Mouse (Mus musculus) 416B (cell line): ENCODE data around the gene Pou2f1.
"Not testable (repeated sequence)": the region's sequence is repeated elsewhere in the genome, so short reads cannot be mapped to it uniquely, and the experiment has no call there.

Experiments
- DNase-seq: peaks from one replicate; pipeline ENCODE4 v3.0.0; 2011; ENCODE audit warnings: low read depth

The Pou2f1 gene

DNA sequence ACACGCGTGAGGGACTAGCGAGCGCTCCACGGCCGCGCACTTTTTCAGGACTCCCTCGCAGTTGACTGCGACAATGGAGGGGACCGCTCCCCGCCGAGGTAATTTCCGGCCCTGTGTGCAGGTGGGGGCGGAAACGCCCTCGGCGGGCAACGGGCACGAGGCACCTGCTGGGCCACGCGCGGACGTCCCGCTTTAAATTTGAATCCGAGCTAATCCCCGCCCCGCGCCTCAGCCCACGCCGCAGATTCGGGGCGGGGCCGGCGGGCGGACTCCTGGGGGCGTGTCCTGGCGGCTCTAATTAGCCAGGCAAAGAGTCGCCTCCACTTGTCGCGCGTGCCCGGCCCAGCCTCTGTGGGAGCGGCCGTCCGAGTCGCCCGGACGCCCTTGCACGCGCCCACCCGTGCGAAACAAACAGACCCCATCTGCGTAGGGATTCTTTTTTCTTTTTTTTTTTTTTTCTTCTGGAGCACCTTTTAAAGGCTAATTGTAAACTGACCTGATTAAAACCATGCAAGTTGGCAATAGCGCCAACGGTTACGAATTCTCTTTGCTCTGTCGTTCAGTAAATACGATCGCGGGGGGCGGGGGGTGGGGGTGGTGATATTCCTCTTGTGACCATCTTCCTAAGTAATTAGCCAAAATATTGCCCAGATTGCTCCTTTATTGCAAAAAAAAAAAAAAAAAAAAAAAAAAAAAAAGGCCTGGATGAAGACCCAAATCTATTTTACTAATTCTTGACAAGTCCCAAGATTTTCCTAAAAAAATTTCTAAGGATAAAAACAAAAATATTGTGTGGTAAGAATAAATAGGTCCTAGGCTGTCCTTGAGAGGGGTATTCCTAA lies 924 bp upstream of the Pou2f1 start:
- DNase-seq, result peak; percentile 93

DNA sequence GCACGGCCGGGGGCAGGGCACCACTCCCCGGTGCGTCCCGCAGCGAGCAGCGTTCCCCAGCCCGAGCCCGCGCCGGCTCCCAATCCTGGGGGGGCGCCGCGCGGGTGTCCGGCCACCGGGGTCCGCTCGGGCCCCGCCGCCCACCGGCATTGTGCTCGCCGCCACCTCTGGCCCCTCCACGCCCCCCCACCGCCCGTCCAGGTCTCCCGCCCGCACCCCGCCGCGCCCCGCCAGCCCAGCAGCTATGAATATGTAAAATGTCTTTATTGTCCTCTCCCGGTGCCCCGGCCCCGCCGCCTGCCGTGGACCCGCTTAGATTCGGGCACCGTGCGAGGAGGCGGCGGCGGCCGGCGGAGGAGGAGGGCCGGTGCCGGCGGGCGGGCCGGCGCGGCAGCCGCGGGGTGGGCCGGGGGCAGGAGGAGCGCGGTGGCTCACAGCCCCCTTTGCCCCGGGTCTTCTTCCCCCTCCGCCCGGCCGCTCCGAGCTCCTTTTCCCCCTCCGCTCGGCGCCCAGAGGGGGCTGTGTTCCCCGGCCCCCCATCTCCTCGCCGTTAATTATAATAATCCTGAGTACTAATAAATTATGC lies 481 bp downstream of the Pou2f1 start:
- no peak for DNase-seq

DNA sequence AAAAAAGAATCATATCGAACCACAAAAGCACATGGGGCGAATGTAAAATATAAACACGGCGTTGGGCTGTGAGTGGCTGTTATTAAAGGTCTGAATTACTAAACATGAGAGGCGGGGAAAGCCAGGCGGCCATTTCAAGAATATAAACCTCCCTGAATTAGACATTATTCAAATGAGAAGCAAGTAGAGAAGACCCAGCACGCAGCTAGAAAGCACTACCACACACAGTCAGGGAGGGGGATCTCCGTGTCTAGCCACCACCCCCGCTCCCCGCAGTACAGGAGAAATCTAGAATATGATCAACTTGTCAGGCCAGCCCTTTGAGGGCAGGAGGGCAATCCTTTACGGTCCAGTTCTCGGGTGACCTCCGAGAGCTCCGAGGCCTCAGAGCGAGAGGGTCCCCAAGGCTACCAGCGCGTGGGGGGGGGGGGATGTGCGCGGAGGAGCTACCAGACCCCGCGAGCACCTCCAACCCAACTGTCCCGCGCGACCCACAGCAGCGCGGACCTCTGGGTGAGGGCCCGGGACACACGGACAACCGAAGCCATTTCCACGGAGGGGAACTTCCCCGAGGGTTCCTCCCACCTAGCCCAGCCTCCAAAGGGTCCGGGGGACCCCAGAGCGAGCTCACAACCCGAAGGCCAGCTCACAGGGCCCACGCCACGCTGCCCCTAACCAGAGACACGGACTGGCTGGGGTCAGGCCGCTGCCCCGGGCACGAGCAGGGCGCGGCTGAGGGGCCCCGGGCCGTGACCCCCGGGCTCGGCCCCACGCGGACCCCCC lies 1.2 kb downstream of the Pou2f1 start:
- peak; percentile 82 for DNase-seq

DNA sequence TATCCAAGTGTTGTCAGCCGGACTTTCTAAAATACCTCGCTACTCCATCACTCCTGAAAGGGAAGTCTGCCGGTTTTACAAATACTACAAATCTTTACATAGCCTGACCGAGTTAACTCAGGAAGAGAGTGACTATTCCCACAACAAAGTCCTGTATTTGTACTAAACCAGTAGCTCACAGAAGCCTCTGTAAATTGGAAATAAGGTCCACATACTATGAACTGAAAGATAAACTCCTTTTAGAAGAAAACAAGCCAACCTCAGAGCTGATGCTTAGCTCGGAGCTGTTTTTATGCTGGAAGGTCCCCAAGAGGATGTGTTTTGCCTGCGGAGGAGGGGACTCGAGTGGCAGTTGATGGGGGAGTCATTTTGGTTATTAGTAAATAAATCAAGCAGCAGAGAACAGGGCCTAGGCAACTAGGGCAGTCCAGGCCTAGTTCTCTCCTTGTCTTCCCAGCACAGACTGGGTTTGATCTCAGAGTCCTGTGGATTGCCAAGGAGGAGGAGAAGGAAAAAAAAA lies 1.8 kb downstream of the Pou2f1 start:
- DNase-seq, result no peak

DNA sequence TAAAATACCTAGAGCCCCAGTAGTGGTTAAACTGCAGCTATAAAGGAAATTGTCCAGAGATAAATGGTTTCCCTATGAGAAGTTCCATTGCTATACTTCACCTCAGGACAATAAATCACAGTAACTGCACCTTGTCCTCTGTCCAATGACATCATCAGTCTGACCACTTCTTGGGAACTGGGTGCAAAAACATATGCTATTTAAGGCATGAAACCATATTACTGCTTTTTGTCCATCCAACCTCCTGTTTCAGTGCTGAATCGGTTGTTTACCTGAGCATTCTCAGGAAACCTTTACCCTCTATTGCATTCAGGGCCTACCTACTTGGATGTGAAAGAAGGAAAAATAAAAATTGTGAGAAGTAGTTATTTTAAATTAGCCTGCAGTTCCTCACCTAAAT lies 2.8 kb downstream of the Pou2f1 start:
- no peak for DNase-seq

DNA sequence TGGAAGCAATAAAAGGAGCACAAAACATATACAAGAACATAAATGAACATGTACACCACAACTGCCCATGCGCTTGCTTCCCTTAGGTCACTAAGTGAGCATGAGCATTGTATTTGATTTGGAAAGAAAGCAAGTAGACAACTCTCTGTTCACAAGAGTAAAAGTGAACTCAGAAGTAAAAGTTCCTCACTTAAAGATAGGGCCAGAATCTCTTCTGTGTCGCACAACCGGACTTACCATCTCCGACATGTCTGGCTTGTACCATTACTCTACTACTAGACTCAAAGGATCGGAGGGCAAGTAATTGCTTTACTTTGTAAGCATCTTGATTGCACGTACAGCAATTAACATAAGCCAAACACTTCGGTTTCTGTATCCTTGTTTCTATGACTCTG lies 6.8 kb downstream of the Pou2f1 start:
- DNase-seq, result no peak

DNA sequence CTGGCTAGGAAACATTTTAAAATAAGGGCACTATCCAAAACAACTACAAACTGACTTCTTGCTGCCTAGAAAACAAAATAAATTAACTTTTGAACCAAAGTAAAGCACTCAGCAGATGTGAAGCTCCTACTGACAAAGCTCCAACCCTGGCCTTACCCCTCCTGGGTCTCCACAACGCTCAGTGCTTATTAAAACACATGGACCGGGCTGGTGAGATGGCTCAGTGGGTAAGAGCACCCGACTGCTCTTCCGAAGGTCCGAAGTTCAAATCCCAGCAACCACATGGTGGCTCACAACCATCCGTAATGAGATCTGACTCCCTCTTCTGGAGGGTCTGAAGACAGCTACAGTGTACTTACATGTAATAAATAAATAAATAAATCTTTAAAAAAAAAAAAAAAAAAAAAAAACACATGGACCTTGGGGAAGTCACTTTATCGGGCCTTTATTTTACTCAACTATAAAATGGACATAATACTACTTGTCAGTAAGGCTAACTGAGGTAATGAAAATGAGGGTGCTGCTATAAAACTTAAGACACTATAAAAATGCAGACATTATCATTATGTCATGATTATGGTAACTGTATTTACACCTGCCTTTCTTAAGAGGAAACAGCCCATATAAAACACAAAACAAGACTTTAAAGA lies 7.3 kb downstream of the Pou2f1 start:
- DNase-seq, result not testable (repeated sequence)

DNA sequence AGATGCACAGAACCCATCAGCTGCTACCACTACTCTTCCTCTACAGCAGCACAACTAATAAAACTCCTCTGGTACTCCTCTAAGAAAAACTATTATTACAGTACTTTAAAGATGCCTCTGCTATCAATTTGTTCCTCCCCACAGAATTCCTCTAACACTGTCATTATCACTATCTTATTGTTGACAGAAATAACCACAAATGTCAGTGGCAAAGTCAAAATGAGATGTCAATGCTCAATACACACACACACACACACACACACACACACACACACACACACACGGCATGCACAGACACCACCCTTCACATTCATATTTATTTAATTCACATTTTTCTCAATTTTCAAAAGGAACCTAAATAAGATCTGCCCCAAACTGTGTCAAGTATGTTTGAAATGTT lies 8.2 kb downstream of the Pou2f1 start:
- DNase-seq, result no peak

DNA sequence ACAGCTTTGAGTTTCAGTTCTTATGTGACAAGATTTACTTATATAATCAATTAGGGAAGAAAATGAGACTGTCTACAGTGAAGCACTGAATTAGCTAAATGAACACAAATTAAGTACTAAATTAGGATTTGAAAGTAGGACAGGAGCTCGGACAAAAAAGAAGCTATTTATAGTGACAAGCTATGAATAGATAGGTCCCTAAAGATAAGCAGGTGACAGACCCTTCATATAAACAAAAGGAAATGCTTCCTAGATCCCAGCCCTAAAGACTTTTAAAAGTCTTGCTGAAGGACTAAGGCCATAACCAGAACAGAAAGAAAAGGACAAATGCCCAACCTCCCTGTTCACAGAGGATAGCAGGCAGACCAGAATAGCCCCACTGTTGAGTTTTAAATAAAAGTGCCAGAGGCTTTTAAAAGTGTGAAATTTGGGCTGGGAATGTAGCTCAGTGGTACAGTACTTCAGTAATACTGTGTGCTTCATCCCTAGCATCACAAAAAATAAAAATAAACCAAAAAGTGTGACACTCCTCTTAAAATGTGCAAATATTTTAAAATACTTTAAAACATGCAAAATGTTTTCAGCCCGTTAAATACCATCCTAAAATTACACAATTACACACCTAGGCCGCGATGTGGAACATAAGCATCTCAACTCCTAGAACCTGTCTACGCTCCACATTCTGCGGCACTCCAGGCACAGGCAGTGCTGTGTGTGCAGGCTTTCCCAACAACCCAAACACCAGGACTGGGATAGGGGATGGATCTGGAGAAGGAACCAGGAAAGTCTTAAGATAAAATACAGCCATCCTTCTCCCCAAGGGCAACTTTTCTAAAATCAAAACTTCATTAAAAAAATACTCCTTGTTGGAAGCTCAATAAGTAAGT lies 9.0 kb downstream of the Pou2f1 start:
- no peak for DNase-seq

DNA sequence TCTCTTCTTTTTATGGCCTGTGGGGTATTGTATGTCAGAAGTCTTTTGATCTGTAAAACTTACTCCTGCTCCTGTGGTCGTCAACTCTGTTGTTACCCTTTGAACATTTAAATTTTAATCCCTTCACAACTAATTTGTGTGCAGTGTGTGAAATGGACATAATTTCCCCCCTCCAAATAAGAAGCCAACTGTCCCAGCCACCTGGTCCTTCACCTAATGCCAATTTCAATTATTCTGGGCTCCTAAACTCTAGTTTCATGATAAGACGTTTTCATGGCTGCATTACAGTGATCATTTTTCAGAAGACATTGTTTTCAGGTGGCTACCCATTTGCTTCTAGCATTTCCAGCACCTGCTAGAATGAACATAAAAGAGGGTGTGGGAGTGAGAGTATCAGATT lies 13.9 kb downstream of the Pou2f1 start:
- DNase-seq, result no peak

DNA sequence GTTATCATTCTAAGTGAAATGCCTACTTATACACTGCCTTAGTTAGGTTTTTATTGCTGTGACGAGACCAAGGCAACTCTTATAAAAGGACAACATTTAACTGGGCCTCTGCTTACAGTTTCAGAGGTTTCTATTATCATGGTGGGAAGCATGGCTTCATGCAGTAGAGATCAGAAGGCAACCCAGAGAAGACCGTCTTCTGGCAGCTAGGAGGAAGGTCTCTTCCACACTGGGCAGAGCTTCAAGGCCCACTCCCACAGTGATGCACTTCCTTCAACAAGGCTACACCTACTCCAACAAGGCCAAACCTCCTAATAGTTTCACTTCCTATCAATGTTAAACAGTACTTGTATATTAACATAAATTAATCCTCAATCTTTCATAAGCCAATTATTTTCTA lies 14.4 kb downstream of the Pou2f1 start:
- no peak for DNase-seq

DNA sequence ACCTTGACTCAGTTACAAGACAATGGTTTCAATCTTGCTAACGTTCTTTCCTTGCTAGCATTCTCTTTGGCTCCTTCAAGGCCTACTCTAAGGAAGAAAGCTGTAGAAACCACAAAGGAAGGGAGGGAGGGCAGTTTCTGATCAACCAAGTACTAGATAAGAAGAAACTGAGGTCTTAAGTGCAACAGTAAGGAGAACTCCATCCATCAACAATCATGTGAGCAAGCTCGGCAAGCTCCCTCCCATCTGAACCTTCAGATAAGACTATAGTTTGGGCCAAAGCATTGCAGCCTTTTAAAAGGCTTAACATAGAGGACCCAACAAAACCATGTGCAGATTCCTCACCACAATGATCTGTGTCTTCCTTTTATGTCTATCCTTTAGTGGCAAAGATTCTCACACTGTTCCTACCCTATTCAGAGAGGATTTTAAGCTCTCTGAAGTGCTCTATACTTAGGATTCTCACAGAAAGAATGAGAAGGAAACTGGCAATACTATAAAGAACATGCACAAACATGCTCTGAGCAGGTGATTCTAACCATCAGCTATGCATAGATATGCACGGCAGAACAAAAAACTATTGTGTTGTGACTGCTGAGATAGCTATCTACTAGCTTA lies 16.6 kb downstream of the Pou2f1 start:
- peak; percentile 91 for DNase-seq

DNA sequence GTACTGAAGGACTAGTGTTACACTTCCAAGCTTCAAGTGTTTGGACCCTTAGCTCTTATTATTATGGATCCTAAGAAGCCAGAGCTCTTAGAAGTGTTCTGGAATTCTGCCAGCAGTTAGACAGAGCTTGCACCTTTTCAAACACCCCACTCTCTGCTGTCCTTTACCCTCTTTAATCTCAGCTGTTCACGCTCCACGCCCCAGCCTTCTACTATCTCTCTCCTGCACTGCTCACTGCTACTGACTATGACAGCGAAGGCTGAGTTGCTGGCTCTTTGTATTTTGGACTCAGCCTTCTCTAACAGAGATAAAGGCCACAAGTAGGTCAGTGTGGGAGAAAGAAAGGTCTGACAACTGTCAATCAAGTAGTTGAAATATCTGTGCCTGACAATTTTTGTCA lies 17.3 kb downstream of the Pou2f1 start:
- no peak for DNase-seq

DNA sequence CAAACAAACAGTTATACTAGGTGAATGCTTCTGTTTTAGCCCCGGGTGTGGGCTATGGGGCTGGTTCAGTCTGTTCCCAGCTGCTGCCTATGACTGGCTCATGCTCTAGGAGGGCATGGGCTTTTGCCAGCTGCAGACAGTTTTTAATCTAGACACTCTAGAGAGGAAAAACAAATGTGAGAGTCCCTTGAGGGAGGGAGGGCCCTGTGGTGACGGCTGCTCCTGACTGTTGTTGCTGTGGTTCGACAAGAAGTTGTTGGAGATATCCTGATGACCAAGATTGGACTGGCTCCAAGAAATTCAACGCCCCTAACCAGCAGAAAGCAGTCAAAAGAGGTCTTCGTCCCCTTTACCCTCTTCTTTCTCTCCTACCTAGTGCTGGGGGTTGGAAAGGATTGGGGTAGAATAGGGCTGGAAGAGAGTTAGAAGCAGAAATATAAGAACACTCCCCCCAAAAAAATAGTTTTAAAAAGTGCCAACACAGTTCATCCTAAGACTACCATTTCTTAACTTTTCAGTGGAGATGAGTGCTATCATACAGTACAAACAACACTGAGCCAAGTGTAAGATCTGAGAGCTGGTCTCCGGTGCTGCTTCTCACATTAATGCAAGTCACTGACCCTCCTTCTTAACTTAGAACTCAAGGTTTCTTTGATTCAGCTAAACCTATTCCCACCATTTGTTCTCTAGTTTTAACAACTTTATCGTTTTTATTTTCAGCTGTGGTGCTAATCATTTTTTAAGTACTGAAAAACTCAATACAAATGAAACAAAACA lies 25.6 kb downstream of the Pou2f1 start:
- peak; percentile 61 for DNase-seq

DNA sequence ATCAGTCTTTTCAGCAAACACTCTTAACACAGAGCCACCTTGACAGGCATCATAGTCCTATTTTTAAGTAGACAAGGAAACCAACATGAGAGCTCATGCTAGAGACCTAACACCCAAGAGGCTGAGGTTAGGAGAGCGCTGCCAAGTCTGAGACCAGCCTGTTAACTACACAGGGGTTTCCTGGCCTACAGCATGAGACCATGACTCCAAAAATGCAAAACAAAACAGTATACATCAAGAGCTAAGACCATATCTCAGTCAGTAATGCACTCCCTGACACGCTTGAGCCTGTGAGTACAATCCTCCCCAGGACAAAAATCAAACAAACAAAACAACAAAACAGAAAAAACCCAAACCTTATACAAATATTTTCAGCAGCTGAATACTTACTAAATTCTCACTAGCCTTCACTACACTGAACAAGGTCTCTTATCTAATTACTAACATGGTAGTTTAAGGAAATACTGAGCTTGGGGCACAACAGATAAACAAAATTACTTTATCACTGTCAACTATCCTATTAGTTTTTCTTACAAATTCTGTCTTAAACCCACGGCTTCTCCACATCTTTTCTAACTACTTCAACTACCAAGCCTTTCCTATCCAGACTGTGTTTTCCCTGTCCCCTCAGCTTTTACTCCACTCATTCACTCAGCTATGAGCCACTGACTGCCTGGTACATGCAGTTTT lies 33.3 kb downstream of the Pou2f1 start:
- no peak for DNase-seq

DNA sequence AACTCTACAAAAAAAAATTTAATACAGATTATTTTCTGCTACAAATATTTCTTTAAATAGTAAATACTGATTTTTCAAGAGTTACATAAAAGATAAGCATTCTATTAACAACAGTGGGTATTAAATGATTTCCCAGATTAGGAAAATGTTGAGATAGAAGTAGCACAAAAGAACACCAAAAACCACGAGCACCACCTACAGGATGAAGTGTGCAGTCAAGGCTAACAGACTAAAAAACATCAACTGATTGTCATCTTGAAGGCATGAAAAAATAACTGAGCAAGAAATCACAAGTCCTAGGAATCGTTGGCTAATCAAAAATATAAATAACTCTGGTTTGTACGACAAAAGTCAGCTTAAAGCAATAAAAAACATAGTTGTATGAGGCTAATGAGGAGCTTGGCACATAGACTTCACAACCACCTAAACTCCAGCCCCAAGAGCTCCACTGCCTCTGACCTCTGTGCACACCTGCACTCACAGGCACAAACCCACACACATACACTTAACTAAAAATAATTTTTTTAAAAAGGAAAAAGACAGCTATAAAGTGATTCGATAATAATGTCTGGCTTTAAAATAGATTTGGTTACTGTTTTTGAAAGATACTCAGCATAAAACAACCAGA lies 35.3 kb downstream of the Pou2f1 start:
- peak; percentile 80 for DNase-seq

DNA sequence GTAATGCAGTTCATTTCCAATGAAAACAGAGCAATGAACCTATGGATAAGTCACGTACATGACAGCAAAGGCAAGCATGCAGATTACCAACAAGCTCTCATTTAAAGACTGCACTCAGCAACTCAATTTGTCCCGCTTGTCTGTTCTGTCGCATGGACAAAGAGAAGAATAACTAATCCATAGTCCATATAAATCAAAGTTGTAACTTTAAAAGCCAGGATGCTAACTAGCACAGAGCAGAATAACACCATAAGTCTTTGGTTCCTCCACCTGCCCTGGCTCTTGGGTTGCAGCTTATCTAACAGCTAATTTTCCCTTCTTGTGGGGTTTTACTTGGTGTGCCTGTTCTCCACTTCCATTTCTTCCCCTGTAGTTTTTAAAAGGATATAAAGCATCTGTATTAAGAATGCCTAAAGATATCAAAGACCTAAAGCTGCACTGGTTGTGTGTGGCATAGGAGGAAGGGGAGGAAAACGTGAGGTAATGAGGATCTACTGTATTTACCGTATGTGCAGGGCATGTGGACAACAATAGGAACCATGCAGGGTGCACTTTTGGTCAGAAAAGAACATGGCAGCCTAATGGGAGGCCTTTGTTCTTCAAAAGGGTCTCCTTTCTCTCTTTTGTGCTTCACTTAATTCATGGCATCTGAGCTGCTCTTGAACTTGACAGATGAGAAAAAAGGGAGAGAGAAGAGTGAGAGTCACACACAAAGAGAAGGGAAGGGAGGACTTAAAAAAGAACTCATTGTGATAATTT lies 36.1 kb downstream of the Pou2f1 start:
- no peak for DNase-seq

DNA sequence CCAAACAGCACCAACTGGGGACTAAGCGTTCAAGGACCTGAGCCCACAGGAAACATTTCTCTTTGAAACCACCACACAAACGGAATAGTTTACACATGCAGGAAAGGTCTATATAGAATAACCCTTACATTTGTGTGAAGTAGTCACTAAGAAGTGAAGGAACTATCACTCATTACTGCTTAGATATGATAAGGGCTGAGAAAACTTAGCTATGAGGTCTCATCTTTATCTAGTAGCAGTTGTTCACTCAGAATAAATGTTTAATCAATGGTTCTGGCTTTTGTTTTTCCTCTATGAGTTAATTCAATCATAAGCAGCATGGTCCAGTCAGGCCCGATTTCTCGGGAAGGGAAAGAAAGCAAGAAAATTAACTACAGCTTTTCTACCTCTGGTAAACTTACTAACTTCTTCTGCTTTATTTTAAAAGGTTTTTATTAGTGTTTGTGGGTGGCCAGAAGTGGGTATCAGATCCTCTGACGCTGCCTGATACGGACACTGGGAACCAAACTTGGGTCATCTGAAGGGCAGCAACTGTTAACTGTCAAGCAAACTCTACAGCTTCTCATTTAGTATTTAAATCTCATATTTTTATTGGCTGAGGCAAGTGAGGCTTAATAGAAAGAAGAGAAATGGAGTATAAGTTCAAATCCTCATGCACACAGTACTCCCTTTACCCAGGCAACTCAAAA lies 40.7 kb downstream of the Pou2f1 start:
- peak; percentile 30 for DNase-seq
